Mouse (Mus musculus) mouse embryonic stem cell (cell line): Measurements from ENCODE around the gene Cntrl.

ENCODE experiments used
- in situ Hi-C, 2 experiments: fragments of 300-500 bp; cut with MboI; formaldehyde crosslinking; loops; 1 replicate in 1 of 2; 3 replicates in 1 of 2; pipeline ENCODE4 v1.14.3; 2019 to 2020; ENCODE audit warnings: low sequenced_read_pairs in 2 of 2, low pct_unique_long_range_greater_than_20kb in 1 of 2, mixed read lengths in 1 of 2; ENCODE audit not compliant: unreplicated experiment in 1 of 2

Cntrl gene

DNA sequence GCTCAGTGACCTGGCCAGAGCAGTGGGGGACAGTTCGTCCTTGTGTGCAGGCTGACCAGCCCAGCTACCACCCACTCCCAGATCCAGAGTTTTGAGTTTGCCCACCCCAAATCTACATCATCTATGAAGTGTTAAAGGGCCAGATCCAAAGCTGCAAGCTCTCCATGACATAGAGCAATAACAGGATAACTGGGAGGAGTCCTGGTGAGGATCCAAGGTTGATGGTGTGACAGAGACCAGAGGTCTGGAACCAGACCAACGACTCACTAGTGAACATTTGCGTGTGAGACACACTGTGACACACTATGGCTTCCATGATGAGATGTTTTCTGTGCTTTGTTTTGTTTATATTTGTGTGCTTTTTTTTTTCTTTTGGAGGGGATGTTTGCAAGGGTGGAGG, 98.8 kb downstream of the Cntrl start:
- in situ Hi-C loops: no loop called here

GRCm38 (mm10) chr2:35208931-35209665, 99.8 kb downstream of the Cntrl start:
- in situ Hi-C loops: no loop called here

DNA sequence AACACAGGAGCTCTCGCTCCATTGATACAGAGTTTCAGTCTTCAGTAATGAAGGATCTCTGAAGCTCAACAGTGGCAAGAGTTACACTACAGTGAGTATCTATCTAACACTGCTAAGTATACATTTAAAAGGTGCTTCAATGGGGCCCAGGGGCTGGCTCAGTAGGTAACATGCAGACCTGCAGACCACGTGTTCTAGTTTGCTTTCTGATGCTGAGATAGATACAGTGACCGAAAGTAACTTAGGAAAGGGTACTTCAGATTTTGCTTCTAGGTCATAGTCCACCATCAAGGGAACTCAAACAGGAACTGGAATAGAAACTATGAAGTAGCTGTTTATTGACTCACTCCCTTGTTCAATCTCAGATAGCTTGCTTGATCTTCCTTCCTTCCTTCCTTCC, 102.4 kb downstream of the Cntrl start:
- in situ Hi-C loops: no loop called here

- in situ Hi-C loops: no loop called here
These were observed 104.1 kb downstream of the Cntrl start for GRCm38 (mm10) chr2:35213345-35213910.

DNA sequence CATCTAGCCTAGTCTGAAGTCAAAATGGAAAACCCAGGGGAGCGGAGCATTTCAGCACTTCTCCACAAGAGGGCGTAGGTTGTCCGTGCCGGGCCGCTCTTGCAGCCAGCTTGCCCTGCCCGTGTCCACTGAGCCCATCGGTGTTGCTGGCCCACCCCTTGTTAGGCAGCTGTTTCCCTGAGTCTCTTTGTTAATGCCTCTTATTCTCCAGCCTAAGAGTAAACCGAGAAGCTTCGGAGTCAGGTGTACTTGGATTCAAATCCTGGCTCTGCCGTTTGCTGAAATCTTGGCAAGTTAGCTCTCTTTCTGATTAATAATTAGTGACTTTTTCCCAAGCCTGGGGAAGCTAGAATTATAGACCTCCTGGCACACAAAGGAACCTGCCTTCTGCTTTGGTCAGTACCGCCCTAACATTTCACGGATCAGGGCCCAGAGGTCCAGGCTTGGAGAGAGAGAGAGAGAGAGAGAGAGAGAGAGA, 105.6 kb downstream of the Cntrl start:
- in situ Hi-C loops: no loop called here

GRCm38 (mm10) chr2:35215363-35215762, 106.1 kb downstream of the Cntrl start:
- in situ Hi-C loops: no loop called here

DNA sequence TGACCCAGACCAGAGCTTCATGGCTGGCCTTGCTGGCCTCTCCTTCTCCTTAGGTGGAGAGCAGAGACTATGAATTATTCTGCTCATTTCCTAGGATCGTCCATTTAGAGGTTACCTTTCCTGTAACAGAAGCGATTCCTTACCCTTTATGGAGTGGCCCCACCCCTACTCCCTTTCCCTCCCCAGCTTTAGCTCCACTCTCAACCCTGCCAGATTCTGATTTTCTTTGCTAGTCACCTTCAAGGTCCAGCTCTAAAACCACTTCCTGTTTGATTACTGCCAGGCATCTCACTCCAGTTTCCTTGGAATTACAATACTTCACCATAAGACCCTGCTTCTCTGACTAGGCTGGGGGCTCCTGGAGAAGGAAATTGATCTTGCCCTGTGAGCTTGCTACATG, 107.4 kb downstream of the Cntrl start:
- in situ Hi-C loops: no loop called here

DNA sequence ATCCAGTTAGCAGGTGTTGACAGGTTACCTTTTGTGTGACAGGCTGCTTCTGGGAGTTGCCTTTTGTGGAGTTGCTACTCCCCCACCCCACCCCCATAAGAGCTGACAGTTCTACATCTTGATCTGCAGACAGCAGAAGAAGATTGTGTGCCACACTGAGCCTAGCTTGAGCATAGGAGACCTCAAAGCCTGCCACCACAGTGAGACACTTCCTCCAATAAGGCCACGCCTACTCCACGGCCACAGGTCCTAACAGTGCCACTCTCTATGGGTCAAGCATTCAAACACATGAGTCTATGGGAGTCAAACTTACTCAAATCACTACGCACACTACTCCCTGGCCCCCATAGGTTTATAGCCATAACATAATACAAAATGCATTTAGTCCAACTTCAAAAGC, 109.4 kb downstream of the Cntrl start:
- in situ Hi-C loops: no loop called here

GRCm38 (mm10) chr2:35222822-35223391, 113.6 kb downstream of the Cntrl start:
- in situ Hi-C loops: no loop called here

GRCm38 (mm10) chr2:35224285-35224684, 115.0 kb downstream of the Cntrl start:
- in situ Hi-C loops: no loop called here

- in situ Hi-C loops: no loop called here
These were observed 118.9 kb downstream of the Cntrl start for GRCm38 (mm10) chr2:35228145-35228544.
